Mouse (Mus musculus) C2C12 (cell line): Measurements from ENCODE around the gene Gm9844.

Experiments
- CTCF ChIP-seq: IDR thresholded peaks from one replicate; pipeline ENCODE4 v1.5.1; 2011; ENCODE audit not compliant: control insufficient read depth, insufficient read depth, insufficient read length
- FOSL1 ChIP-seq: IDR thresholded peaks from one replicate; pipeline ENCODE4 v1.8.0; 2011; ENCODE audit warnings: mild to moderate bottlenecking, low read length; ENCODE audit not compliant: poor library complexity, insufficient read depth, severe bottlenecking
- MAX ChIP-seq: IDR thresholded peaks from one replicate; pipeline ENCODE4 v1.6.1; 2011; ENCODE audit warnings: mild to moderate bottlenecking, control low read depth
- MYOD1 ChIP-seq: IDR thresholded peaks from one replicate; pipeline ENCODE4 v1.6.1; 2011; ENCODE audit warnings: low read depth; ENCODE audit not compliant: control insufficient read depth, insufficient read length
- MYOG ChIP-seq: IDR thresholded peaks from one replicate; pipeline ENCODE4 v1.6.1; 2011; ENCODE audit not compliant: control insufficient read depth, insufficient read length; ENCODE audit errors: extremely low read depth
- USF1 ChIP-seq: IDR thresholded peaks from one replicate; pipeline ENCODE4 v1.6.1; 2011; ENCODE audit warnings: low read depth, mild to moderate bottlenecking, control low read depth, moderate library complexity

GRCm38 (mm10) chr7:24902264-24902629 is 40.2 kb downstream of the Gm9844 start:
- TF ChIP-seq MAX (no peak), USF1 (no peak), CTCF (no peak), MYOG (no peak), MYOD1 (no peak), FOSL1 (no peak)
